Mouse (Mus musculus): ENCODE measurements around the gene Celf2. TPM values are rescaled to one million over a fixed set of nuclear protein-coding genes. Genes with fewer than 3 reads are reported as not detected.
A peak's percentile ranks its signal among the peaks of the same experiment; 100 is the strongest.

Gene Celf2
- total RNA-seq, 4 experiments from 2014 or later, result 18.8 to 36.3 (median 25.9) TPM

- DNase-seq, result no peak
These were observed 599.4 kb downstream of the Celf2 start for GRCm38 (mm10) chr2:6909921-6910320.

GRCm38 (mm10) chr2:6904411-6904810 lies 605.0 kb downstream of the Celf2 start:
- no peak for DNase-seq

- DNase-seq, result no peak
These were observed 606.1 kb downstream of the Celf2 start for GRCm38 (mm10) chr2:6903251-6903763.

GRCm38 (mm10) chr2:6896896-6897295 lies 612.5 kb downstream of the Celf2 start:
- DNase-seq, result no peak

GRCm38 (mm10) chr2:6893597-6893996 lies 615.8 kb downstream of the Celf2 start:
- DNase-seq, result no peak

- no peak for DNase-seq
These were observed 616.3 kb downstream of the Celf2 start for GRCm38 (mm10) chr2:6893095-6893494.

GRCm38 (mm10) chr2:6884796-6885711 lies 624.3 kb downstream of the Celf2 start:
- DNase-seq, result no peak

- no peak for DNase-seq
These were observed 625.2 kb downstream of the Celf2 start for GRCm38 (mm10) chr2:6883996-6884795.

- no peak for DNase-seq
These were observed 627.0 kb downstream of the Celf2 start for GRCm38 (mm10) chr2:6882236-6882885.

- DNase-seq, result no peak
These were observed 628.3 kb downstream of the Celf2 start for GRCm38 (mm10) chr2:6880941-6881575.

GRCm38 (mm10) chr2:6877094-6877493 lies 632.3 kb downstream of the Celf2 start:
- no peak for DNase-seq

- no peak for DNase-seq
These were observed 632.8 kb downstream of the Celf2 start for GRCm38 (mm10) chr2:6876547-6876946.

- no peak for DNase-seq
These were observed 634.2 kb downstream of the Celf2 start for GRCm38 (mm10) chr2:6875071-6875611.

- DNase-seq, result no peak
These were observed 635.0 kb downstream of the Celf2 start for GRCm38 (mm10) chr2:6874266-6874955.

GRCm38 (mm10) chr2:6873711-6874110 lies 635.7 kb downstream of the Celf2 start:
- no peak for DNase-seq

GRCm38 (mm10) chr2:6872894-6873255 lies 636.5 kb downstream of the Celf2 start:
- DNase-seq, result no peak

- DNase-seq, result peak; percentile 37
These were observed 637.1 kb downstream of the Celf2 start for GRCm38 (mm10) chr2:6872131-6872893.

- peak; percentile 3 for DNase-seq
These were observed 637.9 kb downstream of the Celf2 start for GRCm38 (mm10) chr2:6871281-6872130.

GRCm38 (mm10) chr2:6869956-6870710 lies 639.2 kb downstream of the Celf2 start:
- DNase-seq, result no peak

Measured in adrenal gland, adult 8-10 months (tissue).